Mouse (Mus musculus): ENCODE measurements around the gene Snx3. TPM values are rescaled to one million over a fixed set of nuclear protein-coding genes. Genes with fewer than 3 reads are reported as not detected.

Snx3 gene
- total RNA-seq, 2 experiments from 2014 or later: 171 to 175 TPM

GRCm38 (mm10) chr10:42504096-42504710, 2.4 kb downstream of the Snx3 start:
- peak; percentile 7 for DNase-seq (ENCODE audit: low spot score)

GRCm38 (mm10) chr10:42510141-42510540, 8.3 kb downstream of the Snx3 start:
- DNase-seq (ENCODE audit: low spot score): no peak

GRCm38 (mm10) chr10:42511184-42512135, 9.6 kb downstream of the Snx3 start:
- no peak for DNase-seq (ENCODE audit: low spot score)

- DNase-seq (ENCODE audit: low spot score): no peak
Observed at GRCm38 (mm10) chr10:42514125-42514524, 12.3 kb downstream of the Snx3 start.

GRCm38 (mm10) chr10:42518363-42518762, 16.5 kb downstream of the Snx3 start:
- DNase-seq (ENCODE audit: low spot score): no peak

- DNase-seq (ENCODE audit: low spot score): no peak
Observed at GRCm38 (mm10) chr10:42521315-42521981, 19.6 kb downstream of the Snx3 start.

GRCm38 (mm10) chr10:42522912-42523311, 21.1 kb downstream of the Snx3 start:
- no peak for DNase-seq (ENCODE audit: low spot score)

- DNase-seq (ENCODE audit: low spot score): no peak
Observed at GRCm38 (mm10) chr10:42523556-42524162, 21.8 kb downstream of the Snx3 start.

GRCm38 (mm10) chr10:42525682-42526081, 23.9 kb downstream of the Snx3 start:
- DNase-seq (ENCODE audit: low spot score): no peak

- no peak for DNase-seq (ENCODE audit: low spot score)
Observed at GRCm38 (mm10) chr10:42533836-42534453, 32.1 kb downstream of the Snx3 start.

GRCm38 (mm10) chr10:42537571-42538316, 35.9 kb downstream of the Snx3 start:
- DNase-seq (ENCODE audit: low spot score): no peak

- DNase-seq (ENCODE audit: low spot score): no peak
Observed at GRCm38 (mm10) chr10:42545707-42546503, 44.1 kb downstream of the Snx3 start.

- DNase-seq (ENCODE audit: low spot score): no peak
Observed at GRCm38 (mm10) chr10:42546507-42546906, 44.7 kb downstream of the Snx3 start.

- DNase-seq (ENCODE audit: low spot score): no peak
Observed at GRCm38 (mm10) chr10:42559581-42560200, 57.9 kb downstream of the Snx3 start.

- no peak for DNase-seq (ENCODE audit: low spot score)
Observed at GRCm38 (mm10) chr10:42562272-42562671, 60.4 kb downstream of the Snx3 start.

- DNase-seq (ENCODE audit: low spot score): no peak
Observed at GRCm38 (mm10) chr10:42572567-42572966, 70.7 kb downstream of the Snx3 start.

- no peak for DNase-seq (ENCODE audit: low spot score)
Observed at GRCm38 (mm10) chr10:42572971-42573370, 71.1 kb downstream of the Snx3 start.

- no peak for DNase-seq (ENCODE audit: low spot score)
Observed at GRCm38 (mm10) chr10:42574639-42575038, 72.8 kb downstream of the Snx3 start.
